Mouse (Mus musculus) lung, postnatal 36 days (tissue): ENCODE measurements around the gene BC035947.

Source experiments
- DNase-seq: peaks from one replicate; pipeline ENCODE4 v3.0.0; 2022; ENCODE audit warnings: mixed read lengths

BC035947 gene

GRCm38 (mm10) chr1:78501036-78501435, 10.9 kb downstream of the BC035947 start:
- DNase-seq, result no peak

GRCm38 (mm10) chr1:78490143-78490542, 21.8 kb downstream of the BC035947 start:
- peak; percentile 5 for DNase-seq

- peak; percentile 95 for DNase-seq
Measured at GRCm38 (mm10) chr1:78488752-78489492, 23.0 kb downstream of the BC035947 start, which contains the start of gene Farsb. TSS of gene Farsb (minus strand) at chr1:78488897.

- no peak for DNase-seq
Measured at GRCm38 (mm10) chr1:78488427-78488751, 23.6 kb downstream of the BC035947 start.

GRCm38 (mm10) chr1:78484361-78484760, 27.6 kb downstream of the BC035947 start:
- DNase-seq, result peak; percentile 18

- DNase-seq, result no peak
Measured at GRCm38 (mm10) chr1:78483430-78483829, 28.5 kb downstream of the BC035947 start.

GRCm38 (mm10) chr1:78472441-78472840, 39.5 kb downstream of the BC035947 start:
- DNase-seq, result no peak

GRCm38 (mm10) chr1:78454659-78455058, 57.3 kb downstream of the BC035947 start:
- DNase-seq, result peak; percentile 50

- no peak for DNase-seq
Measured at GRCm38 (mm10) chr1:78453886-78454285, 58.1 kb downstream of the BC035947 start.

- DNase-seq, result no peak
Measured at GRCm38 (mm10) chr1:78452544-78452943, 59.4 kb downstream of the BC035947 start.

GRCm38 (mm10) chr1:78451070-78451854, 60.7 kb downstream of the BC035947 start:
- peak; percentile 7 for DNase-seq

- DNase-seq, result no peak
Measured at GRCm38 (mm10) chr1:78448091-78448490, 63.9 kb downstream of the BC035947 start.
